Mouse (Mus musculus): ENCODE data around the gene Os9. TPM values are rescaled to one million over a fixed set of nuclear protein-coding genes. Genes with fewer than 3 reads are reported as not detected.
A peak's percentile ranks its signal among the peaks of the same experiment; 100 is the strongest.

Gene Os9
- total and polyA plus RNA-seq, 3 experiments, result 24.4 to 25.6 (median 25.1) TPM

DNA sequence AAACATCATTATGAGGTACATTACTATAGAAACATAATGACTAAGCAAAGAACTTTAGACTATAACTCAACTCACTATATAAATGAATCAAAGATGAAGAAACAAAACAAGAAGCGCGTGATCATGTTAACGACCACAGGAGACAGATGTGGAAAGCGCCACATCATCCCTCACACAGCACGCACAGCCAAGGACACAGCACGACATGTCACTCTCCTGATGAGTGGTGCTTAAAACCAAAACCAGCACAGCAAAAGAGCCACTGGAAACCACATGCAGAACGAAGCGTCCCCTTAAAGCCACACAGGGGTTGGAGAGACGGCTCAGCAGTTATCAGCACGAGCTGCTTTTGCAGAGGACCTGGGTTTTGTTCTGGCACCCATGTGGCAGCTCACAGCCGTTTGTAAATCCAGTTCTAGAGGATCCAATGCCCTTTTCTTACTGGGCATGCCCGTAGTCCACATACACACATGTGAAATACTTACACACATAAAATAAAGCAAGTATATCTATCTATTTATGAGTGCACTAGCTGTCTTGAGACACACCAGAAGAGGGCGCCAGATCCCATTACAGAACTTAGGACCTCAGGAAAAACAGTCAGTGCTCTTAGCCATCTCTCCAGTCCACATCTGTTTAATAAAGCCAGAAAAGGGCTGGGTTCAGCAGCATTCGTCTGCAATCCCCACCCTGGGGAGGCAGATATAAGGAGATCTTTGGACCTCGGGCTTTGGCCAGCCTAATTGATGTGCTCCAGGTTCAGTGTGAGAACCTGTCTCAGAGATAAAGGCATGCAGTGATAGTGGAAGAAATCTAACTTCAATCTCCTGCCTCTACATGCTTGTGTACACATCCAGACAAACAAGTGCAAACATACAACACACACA, 9.7 kb downstream of the Os9 start:
- peak; percentile 46 for TF ChIP-seq CTCF (IDR thresholded peaks at IDR 0.05)
- TF ChIP-seq POLR2A (IDR thresholded peaks at IDR 0.05; ENCODE audit: insufficient read depth, low read depth, low read length), result no peak
- WGBS, result 91% methylated on average over 15 of the region's 15 CpGs
- no peaks in the 10 kb centered on the region for H3K79me2 ChIP-seq (replicated peaks; ENCODE audit: control insufficient read depth, insufficient read depth, low read length)
- H3K27me3 ChIP-seq (ENCODE audit: control insufficient read depth, insufficient read depth, low read length), result no peaks in the 10 kb centered on the region
- intact Hi-C loops (cut with DNase I), result no loop called here
- H3K27ac ChIP-seq, result no peak overlapping the region
- H3K4me3 ChIP-seq, result no peak overlapping the region
- H3K4me1 ChIP-seq (ENCODE audit: control insufficient read depth, insufficient read depth, low read length), result no peaks in the 10 kb centered on the region
- no peak overlapping the region for H3K9ac ChIP-seq (ENCODE audit: low read depth, low read length)
- no peaks in the 10 kb centered on the region for H3K36me3 ChIP-seq (ENCODE audit: control insufficient read depth, insufficient read depth, low read length)
- DNase-seq, result no peak

DNA sequence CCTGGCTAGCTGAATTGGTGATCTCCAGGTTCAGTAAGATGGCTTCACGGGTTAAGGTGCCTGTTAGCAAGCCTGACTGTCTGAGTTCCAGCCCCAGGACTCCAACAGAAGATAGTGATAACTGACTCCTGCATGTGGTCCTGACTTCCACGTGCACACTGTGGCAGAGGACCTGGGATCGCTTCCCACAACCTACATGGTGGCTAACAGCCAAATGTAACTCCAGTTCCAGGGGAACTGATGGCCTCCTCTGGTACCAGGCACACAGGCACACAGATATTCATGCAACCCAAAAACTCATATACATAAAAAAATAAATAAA, 12.7 kb downstream of the Os9 start:
- WGBS, result 60% methylated on average over 3 of the region's 3 CpGs

DNA sequence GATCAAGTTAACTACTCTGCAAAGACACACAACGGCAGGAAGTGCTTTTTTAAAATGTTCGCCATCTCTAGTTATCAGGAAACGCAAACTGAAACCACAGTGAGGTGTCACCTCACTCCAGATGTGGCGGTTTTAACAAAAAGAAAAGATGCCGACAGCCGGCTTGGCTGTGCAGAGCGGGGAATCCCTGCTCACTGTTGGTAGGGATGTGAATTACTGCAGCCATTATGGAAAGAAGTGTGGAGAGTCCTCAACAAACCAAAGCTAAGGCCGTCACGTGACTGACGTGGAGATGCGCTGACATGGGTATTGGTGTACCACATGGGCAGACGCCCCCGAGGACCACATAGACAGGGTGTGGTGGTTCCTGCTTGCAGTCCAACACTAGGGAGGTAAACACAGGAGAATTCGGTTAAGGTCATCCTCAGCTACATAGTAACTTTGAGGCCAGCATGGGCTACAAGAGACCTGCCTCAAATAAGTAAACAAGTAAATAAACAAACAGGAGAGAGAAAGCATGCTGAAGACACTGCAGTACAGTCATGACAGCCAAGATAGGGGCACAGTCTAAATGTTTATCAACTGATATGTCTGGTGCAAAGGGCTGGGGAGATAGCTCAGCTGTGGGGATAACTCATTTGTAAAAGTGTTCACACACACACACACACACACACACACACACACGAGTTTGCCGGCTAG, 13.2 kb downstream of the Os9 start:
- DNase-seq, result no peak
- Histone ChIP-seq H3K4me1 (ENCODE audit: control insufficient read depth, insufficient read depth, low read length) (no peaks in the 10 kb centered on the region), H3K27me3 (ENCODE audit: control insufficient read depth, insufficient read depth, low read length) (no peaks in the 10 kb centered on the region), H3K27ac (no peak overlapping the region), H3K4me3 (no peak overlapping the region), H3K9ac (ENCODE audit: low read depth, low read length) (no peak overlapping the region), H3K36me3 (ENCODE audit: control insufficient read depth, insufficient read depth, low read length) (no peaks in the 10 kb centered on the region), H3K79me2 (replicated peaks; ENCODE audit: control insufficient read depth, insufficient read depth, low read length) (no peaks in the 10 kb centered on the region)
- TF ChIP-seq POLR2A (IDR thresholded peaks at IDR 0.05; ENCODE audit: insufficient read depth, low read depth, low read length), result no peak
- no peak for TF ChIP-seq EP300 (IDR thresholded peaks at IDR 0.05; ENCODE audit: insufficient read depth, low read depth, low read length)
- WGBS, result 83% methylated on average over 16 of the region's 16 CpGs
- intact Hi-C loops (cut with DNase I), result no loop called here

More for the DNA sequence above, 12.7 kb downstream of the Os9 start:
- Histone ChIP-seq H3K9ac (ENCODE audit: low read depth, low read length) (no peak overlapping the region), H3K4me1 (ENCODE audit: control insufficient read depth, insufficient read depth, low read length) (no peaks in the 10 kb centered on the region), H3K4me3 (no peak overlapping the region), H3K36me3 (ENCODE audit: control insufficient read depth, insufficient read depth, low read length) (no peaks in the 10 kb centered on the region), H3K79me2 (replicated peaks; ENCODE audit: control insufficient read depth, insufficient read depth, low read length) (no peaks in the 10 kb centered on the region), H3K27ac (no peak overlapping the region), H3K27me3 (ENCODE audit: control insufficient read depth, insufficient read depth, low read length) (no peaks in the 10 kb centered on the region)
- intact Hi-C loops (cut with DNase I), result no loop called here
- no peak for DNase-seq
- TF ChIP-seq EP300 (IDR thresholded peaks at IDR 0.05; ENCODE audit: insufficient read depth, low read depth, low read length), result no peak
- TF ChIP-seq POLR2A (IDR thresholded peaks at IDR 0.05; ENCODE audit: insufficient read depth, low read depth, low read length), result no peak
- TF ChIP-seq CTCF (IDR thresholded peaks at IDR 0.05), result no peak

GRCm38 (mm10) chr10:127103631-127104030, 17.3 kb downstream of the Os9 start:
- no peak for TF ChIP-seq CTCF (IDR thresholded peaks at IDR 0.05)
- TF ChIP-seq EP300 (IDR thresholded peaks at IDR 0.05; ENCODE audit: insufficient read depth, low read depth, low read length), result no peak
- no peak for TF ChIP-seq POLR2A (IDR thresholded peaks at IDR 0.05; ENCODE audit: insufficient read depth, low read depth, low read length)
- Histone ChIP-seq H3K27me3 (ENCODE audit: control insufficient read depth, insufficient read depth, low read length) (no peaks in the 10 kb centered on the region), H3K79me2 (replicated peaks; ENCODE audit: control insufficient read depth, insufficient read depth, low read length) (no peaks in the 10 kb centered on the region), H3K27ac (no peak overlapping the region), H3K9ac (ENCODE audit: low read depth, low read length) (no peak overlapping the region), H3K36me3 (ENCODE audit: control insufficient read depth, insufficient read depth, low read length) (no peaks in the 10 kb centered on the region), H3K4me3 (no peak overlapping the region), H3K4me1 (ENCODE audit: control insufficient read depth, insufficient read depth, low read length) (no peaks in the 10 kb centered on the region)
- intact Hi-C loops (cut with DNase I), result no loop called here
- DNase-seq, result no peak
- WGBS, result 63% methylated on average over 7 of the region's 7 CpGs

- H3K36me3 ChIP-seq (ENCODE audit: control insufficient read depth, insufficient read depth, low read length), result no peaks in the 10 kb centered on the region
- TF ChIP-seq EP300 (IDR thresholded peaks at IDR 0.05; ENCODE audit: insufficient read depth, low read depth, low read length) (no peak), POLR2A (IDR thresholded peaks at IDR 0.05; ENCODE audit: insufficient read depth, low read depth, low read length) (no peak), CTCF (IDR thresholded peaks at IDR 0.05) (no peak)
- no peak overlapping the region for H3K27ac ChIP-seq
- 75% methylated on average over 6 of the region's 6 CpGs for WGBS
- H3K9ac ChIP-seq (ENCODE audit: low read depth, low read length), result no peak overlapping the region
- H3K27me3 ChIP-seq (ENCODE audit: control insufficient read depth, insufficient read depth, low read length), result no peaks in the 10 kb centered on the region
- DNase-seq, result no peak
- intact Hi-C loops (cut with DNase I), result no loop called here
- no peaks in the 10 kb centered on the region for H3K4me1 ChIP-seq (ENCODE audit: control insufficient read depth, insufficient read depth, low read length)
- H3K79me2 ChIP-seq (replicated peaks; ENCODE audit: control insufficient read depth, insufficient read depth, low read length), result no peaks in the 10 kb centered on the region
- no peak overlapping the region for H3K4me3 ChIP-seq
Observed at GRCm38 (mm10) chr10:127101151-127101550, 19.8 kb downstream of the Os9 start.

- Histone ChIP-seq H3K36me3 (ENCODE audit: control insufficient read depth, insufficient read depth, low read length) (no peaks in the 10 kb centered on the region), H3K27me3 (ENCODE audit: control insufficient read depth, insufficient read depth, low read length) (no peaks in the 10 kb centered on the region), H3K4me3 (no peak overlapping the region), H3K27ac (no peak overlapping the region), H3K4me1 (ENCODE audit: control insufficient read depth, insufficient read depth, low read length) (no peaks in the 10 kb centered on the region), H3K79me2 (replicated peaks; ENCODE audit: control insufficient read depth, insufficient read depth, low read length) (no peaks in the 10 kb centered on the region), H3K9ac (ENCODE audit: low read depth, low read length) (no peak overlapping the region)
- TF ChIP-seq POLR2A (IDR thresholded peaks at IDR 0.05; ENCODE audit: insufficient read depth, low read depth, low read length) (no peak), EP300 (IDR thresholded peaks at IDR 0.05; ENCODE audit: insufficient read depth, low read depth, low read length) (no peak), CTCF (IDR thresholded peaks at IDR 0.05) (no peak)
- no peak for DNase-seq
- intact Hi-C loops (cut with DNase I), result no loop called here
- WGBS, result 81% methylated on average over 8 of the region's 8 CpGs
Observed at GRCm38 (mm10) chr10:127100414-127100813, 20.5 kb downstream of the Os9 start.
